Mouse (Mus musculus): ENCODE measurements around the gene Acat1. TPM values are rescaled to one million over a fixed set of nuclear protein-coding genes. Genes with fewer than 3 reads are reported as not detected.
A peak's percentile ranks its signal among the peaks of the same experiment; 100 is the strongest.

Acat1 gene
- 50.0 and 50.8 TPM in 2 replicates for polyA plus RNA-seq (2014; fragmentation: Nextera tagmentation; extraction: Ambion mirVana)

DNA sequence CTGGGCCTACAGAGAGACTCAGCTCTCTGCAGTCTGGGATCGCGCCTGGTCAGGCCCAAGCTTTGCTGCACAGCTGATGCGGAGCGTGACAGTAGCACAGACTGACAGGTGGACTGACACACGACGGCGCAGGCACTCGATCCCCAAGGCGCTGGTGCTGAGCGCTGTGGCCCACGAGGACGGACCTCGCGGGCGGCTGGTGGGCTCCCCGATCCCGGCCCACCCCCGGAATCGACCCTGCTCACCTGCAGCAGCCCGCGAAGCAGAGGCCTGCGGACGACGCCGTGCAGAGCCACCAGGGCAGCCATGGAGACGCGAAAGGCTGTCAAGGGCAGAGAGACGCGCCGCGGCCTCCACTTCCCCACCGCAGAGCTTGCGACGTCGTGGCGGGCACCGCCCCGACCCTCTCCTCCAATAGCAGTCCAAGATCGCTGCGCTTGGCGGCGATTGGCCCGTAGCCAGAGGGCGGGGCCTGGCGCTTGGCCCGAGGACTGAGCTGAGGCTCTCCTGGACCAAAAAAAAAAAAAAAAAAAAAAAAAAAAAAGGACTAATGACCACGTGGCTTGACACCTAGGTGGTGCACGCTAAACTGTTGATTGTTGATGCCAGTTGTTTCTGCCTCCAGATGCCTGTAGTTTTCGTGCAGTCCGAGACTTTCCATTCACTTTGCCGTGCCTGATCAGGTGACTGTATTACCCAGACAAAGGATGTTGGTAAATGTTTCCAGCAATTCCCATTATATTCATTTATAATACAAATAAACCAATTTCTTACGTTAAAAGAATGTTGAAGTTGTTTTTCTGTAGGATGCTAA is at the start of gene Acat1:
Gene Acat1 (minus strand): TSS at position 415 of the 814 bp plus-strand sequence.
- H3K27ac ChIP-seq (replicated peaks; ENCODE audit: low read depth, low read length), result no peak within 1 kb of the TSS
- no peaks in the 10 kb centered on the region for H3K4me1 ChIP-seq (ENCODE audit: control insufficient read depth, insufficient read depth, low read length)
- H3K27me3 ChIP-seq (ENCODE audit: control insufficient read depth, insufficient read depth, low read length), result no peaks in the 10 kb centered on the region
- no peaks in the 10 kb centered on the region for H3K9me3 ChIP-seq (ENCODE audit: control insufficient read depth, low read length)
- WGBS, result 6% methylated on average over 51 of the region's 52 CpGs
- H3K9ac ChIP-seq (ENCODE audit: low read length), result peak within 1 kb of the TSS; percentile 76
- no peaks in the 10 kb centered on the region for H3K36me3 ChIP-seq (ENCODE audit: control insufficient read depth, insufficient read depth, low read length)
- DNase-seq (ENCODE audit: low spot score) (peak; percentile 85), ATAC-seq (ENCODE audit: insufficient number of reproducible peaks, low FRiP score, low TSS enrichment, low read depth) (peak; percentile 99)
- peak within 1 kb of the TSS; percentile 84 for H3K4me2 ChIP-seq (ENCODE audit: low read depth, severe bottlenecking)
- peak within 1 kb of the TSS; percentile 50 for H3K4me3 ChIP-seq (ENCODE audit: low read depth, low read length)

DNA sequence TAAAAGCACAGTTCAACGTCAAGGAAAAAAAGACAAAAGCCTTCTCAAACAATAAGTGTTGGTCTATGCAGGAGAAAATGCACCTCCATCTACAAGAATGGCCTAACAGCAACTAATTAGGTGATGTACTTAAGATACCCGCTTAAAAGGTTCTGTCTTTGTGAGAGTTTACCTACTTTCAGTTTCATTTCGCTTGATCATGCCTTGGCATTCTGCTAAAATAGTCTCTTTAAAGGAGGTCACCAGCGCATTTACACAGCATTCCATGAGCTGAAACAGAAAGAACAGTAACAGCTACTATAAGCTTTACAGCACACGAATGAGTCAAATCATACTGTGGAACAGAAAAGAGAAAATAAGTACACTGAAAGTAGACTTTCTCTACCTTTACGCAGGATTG is 24.6 kb upstream of the Acat1 start:
- Histone ChIP-seq H3K4me2 (ENCODE audit: low read depth, severe bottlenecking) (no peak overlapping the region), H3K27me3 (ENCODE audit: control insufficient read depth, insufficient read depth, low read length) (no peaks in the 10 kb centered on the region), H3K4me3 (ENCODE audit: low read depth, low read length) (no peak overlapping the region), H3K27ac (replicated peaks; ENCODE audit: low read depth, low read length) (no peak overlapping the region), H3K9ac (ENCODE audit: low read length) (no peak overlapping the region), H3K4me1 (ENCODE audit: control insufficient read depth, insufficient read depth, low read length) (no peaks in the 10 kb centered on the region), H3K9me3 (ENCODE audit: control insufficient read depth, low read length) (no peaks in the 10 kb centered on the region), H3K36me3 (ENCODE audit: control insufficient read depth, insufficient read depth, low read length) (peaks cover 12% of the 10 kb centered on the region; the same call in 1 of the 2 replicates)
- ATAC-seq (ENCODE audit: insufficient number of reproducible peaks, low FRiP score, low TSS enrichment, low read depth) (no peak), DNase-seq (ENCODE audit: low spot score) (no peak)
- WGBS, result 94% methylated on average over 6 of the region's 6 CpGs

DNA sequence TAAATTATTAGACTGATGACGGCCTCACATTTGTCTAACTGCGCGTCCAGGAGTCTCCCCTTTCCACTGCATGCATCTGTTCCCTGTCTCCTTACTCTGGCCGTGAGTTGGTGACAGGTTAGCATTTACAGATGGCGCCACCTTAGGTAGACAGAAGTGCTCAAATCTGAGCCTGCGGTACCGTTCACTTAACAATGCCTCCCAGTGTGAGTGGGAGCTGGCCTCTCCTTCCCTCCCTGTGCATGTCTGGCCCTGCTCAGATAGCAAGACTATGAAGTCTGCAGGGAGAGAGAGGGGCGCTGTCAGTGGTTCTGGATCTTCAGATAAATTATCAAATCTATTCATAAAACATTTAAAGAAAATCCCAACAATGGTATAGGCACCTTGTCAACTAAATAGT is 5.1 kb upstream of the Acat1 start:
- WGBS, result 80% methylated on average over 8 of the region's 8 CpGs
- H3K9ac ChIP-seq (ENCODE audit: low read length), result no peak overlapping the region
- H3K4me2 ChIP-seq (ENCODE audit: low read depth, severe bottlenecking), result no peak overlapping the region
- ATAC-seq (ENCODE audit: insufficient number of reproducible peaks, low FRiP score, low TSS enrichment, low read depth) (no peak), DNase-seq (ENCODE audit: low spot score) (no peak)
- H3K9me3 ChIP-seq (ENCODE audit: control insufficient read depth, low read length), result no peaks in the 10 kb centered on the region
- peaks cover 2% of the 10 kb centered on the region; the same call in 1 of the 2 replicates for H3K36me3 ChIP-seq (ENCODE audit: control insufficient read depth, insufficient read depth, low read length)
- H3K4me1 ChIP-seq (ENCODE audit: control insufficient read depth, insufficient read depth, low read length), result no peaks in the 10 kb centered on the region
- no peaks in the 10 kb centered on the region for H3K27me3 ChIP-seq (ENCODE audit: control insufficient read depth, insufficient read depth, low read length)
- no peak overlapping the region for H3K4me3 ChIP-seq (ENCODE audit: low read depth, low read length)
- H3K27ac ChIP-seq (replicated peaks; ENCODE audit: low read depth, low read length), result no peak overlapping the region

DNA sequence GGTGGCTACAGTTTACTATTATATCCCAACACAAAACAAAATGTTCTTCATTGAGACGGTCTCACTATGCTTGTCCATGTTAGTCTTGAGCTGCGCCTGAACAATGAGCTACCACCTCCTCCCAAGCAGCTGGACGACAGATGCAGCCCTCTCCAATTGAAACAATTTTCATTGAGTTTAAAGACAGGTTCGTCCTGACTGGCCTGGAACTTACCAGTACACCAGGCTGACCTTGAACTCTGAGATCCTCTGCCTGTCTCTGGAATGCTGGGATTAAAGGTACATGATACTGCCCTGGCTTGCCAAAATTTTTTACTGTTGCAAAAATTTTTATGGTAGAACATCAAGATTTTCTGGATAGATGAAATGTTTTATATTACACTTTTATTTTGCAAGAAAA is 4.1 kb upstream of the Acat1 start:
- Histone ChIP-seq H3K4me3 (ENCODE audit: low read depth, low read length) (no peak overlapping the region), H3K36me3 (ENCODE audit: control insufficient read depth, insufficient read depth, low read length) (no peaks in the 10 kb centered on the region), H3K4me2 (ENCODE audit: low read depth, severe bottlenecking) (no peak overlapping the region), H3K9me3 (ENCODE audit: control insufficient read depth, low read length) (no peaks in the 10 kb centered on the region), H3K4me1 (ENCODE audit: control insufficient read depth, insufficient read depth, low read length) (no peaks in the 10 kb centered on the region), H3K9ac (ENCODE audit: low read length) (no peak overlapping the region), H3K27me3 (ENCODE audit: control insufficient read depth, insufficient read depth, low read length) (no peaks in the 10 kb centered on the region), H3K27ac (replicated peaks; ENCODE audit: low read depth, low read length) (no peak overlapping the region)
- WGBS, result 85% methylated on average over 4 of the region's 4 CpGs
- DNase-seq (ENCODE audit: low spot score) (no peak), ATAC-seq (ENCODE audit: insufficient number of reproducible peaks, low FRiP score, low TSS enrichment, low read depth) (no peak)

DNA sequence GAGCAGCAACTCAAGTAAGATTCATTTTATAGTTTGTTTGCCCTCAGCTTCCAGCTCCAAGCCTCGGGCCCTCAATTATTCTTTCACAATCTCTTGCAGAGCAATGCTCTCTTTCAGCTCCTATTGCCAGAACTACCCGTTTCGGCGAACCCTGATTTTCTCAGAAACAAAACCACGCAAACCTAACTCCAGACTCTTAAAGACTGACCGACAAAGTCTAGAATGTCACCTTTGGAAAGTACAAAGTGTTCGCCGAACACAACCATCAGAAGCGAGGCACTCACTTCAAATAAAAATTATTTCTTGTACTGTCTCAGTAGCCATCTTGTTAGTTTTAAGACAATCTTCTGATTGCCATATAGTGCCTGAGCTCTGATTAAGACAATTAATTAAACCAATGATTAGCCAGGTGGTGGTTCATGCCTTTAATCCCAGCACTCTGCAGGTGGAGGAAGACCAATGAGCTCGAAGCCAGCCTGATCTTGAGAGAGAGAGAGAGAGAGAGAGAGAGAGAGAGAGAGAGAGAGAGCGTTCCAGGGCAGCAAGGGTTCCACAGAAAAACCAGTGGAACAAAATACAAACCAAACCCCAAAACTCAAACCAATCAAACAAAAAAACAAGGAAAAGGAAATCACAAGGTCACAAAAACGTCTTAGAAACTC is 745 bp downstream of the Acat1 start:
- Histone ChIP-seq H3K9ac (ENCODE audit: low read length) (peak overlapping the region; percentile 76), H3K4me2 (ENCODE audit: low read depth, severe bottlenecking) (peak overlapping the region; percentile 84), H3K4me3 (ENCODE audit: low read depth, low read length) (peak overlapping the region; percentile 50), H3K36me3 (ENCODE audit: control insufficient read depth, insufficient read depth, low read length) (no peaks in the 10 kb centered on the region), H3K27me3 (ENCODE audit: control insufficient read depth, insufficient read depth, low read length) (no peaks in the 10 kb centered on the region), H3K9me3 (ENCODE audit: control insufficient read depth, low read length) (no peaks in the 10 kb centered on the region), H3K4me1 (ENCODE audit: control insufficient read depth, insufficient read depth, low read length) (no peaks in the 10 kb centered on the region), H3K27ac (replicated peaks; ENCODE audit: low read depth, low read length) (no peak overlapping the region)
- no peak for ATAC-seq (ENCODE audit: insufficient number of reproducible peaks, low FRiP score, low TSS enrichment, low read depth)
- no peak for DNase-seq (ENCODE audit: low spot score)
- WGBS, result 83% methylated on average over 12 of the region's 12 CpGs

DNA sequence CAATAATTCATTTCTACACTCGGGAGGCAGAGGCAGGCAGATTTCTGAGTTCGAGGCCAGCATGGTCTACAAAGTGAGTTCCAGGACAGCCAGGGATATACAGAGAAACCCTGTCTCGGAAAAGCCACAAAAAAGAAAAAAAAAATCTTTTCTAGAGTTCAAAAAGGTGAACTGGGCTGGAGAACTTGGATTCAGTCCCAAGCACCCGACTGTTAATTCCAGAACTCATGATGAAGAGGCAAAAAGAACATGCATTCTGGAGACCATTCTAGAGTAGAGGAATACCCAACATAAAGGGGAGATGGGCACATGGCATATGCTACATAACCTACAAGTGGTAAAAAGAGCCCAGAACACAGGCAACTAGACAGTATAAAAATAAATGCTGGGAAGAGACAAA is 2.4 kb downstream of the Acat1 start:
- Histone ChIP-seq H3K9ac (ENCODE audit: low read length) (no peak overlapping the region), H3K36me3 (ENCODE audit: control insufficient read depth, insufficient read depth, low read length) (no peaks in the 10 kb centered on the region), H3K27me3 (ENCODE audit: control insufficient read depth, insufficient read depth, low read length) (no peaks in the 10 kb centered on the region), H3K9me3 (ENCODE audit: control insufficient read depth, low read length) (no peaks in the 10 kb centered on the region), H3K4me3 (ENCODE audit: low read depth, low read length) (no peak overlapping the region), H3K4me1 (ENCODE audit: control insufficient read depth, insufficient read depth, low read length) (no peaks in the 10 kb centered on the region), H3K27ac (replicated peaks; ENCODE audit: low read depth, low read length) (no peak overlapping the region), H3K4me2 (ENCODE audit: low read depth, severe bottlenecking) (no peak overlapping the region)
- no peak for ATAC-seq (ENCODE audit: insufficient number of reproducible peaks, low FRiP score, low TSS enrichment, low read depth)
- WGBS, result 90% methylated on average over 4 of the region's 4 CpGs
- no peak for DNase-seq (ENCODE audit: low spot score)

DNA sequence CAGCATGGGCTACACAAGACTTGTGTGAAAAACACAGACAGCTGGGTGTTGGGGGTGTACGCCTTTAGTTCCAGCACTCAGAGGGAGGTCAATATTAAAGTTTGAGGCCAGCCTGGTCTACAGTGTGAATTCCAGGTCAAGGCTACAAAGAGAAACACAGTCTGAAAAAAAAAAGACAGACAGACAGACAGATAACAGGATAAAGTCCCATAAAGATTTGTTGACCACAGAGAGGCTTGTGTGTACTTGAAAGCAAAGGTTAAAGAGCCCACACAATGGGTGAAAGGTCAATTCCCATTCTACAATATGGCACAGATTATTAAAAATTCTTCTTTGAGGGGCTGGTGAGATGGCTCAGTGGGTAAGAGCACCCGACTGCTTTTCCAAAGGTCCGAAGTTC is 3.0 kb downstream of the Acat1 start:
- no peak overlapping the region for H3K9ac ChIP-seq (ENCODE audit: low read length)
- no peaks in the 10 kb centered on the region for H3K36me3 ChIP-seq (ENCODE audit: control insufficient read depth, insufficient read depth, low read length)
- H3K27me3 ChIP-seq (ENCODE audit: control insufficient read depth, insufficient read depth, low read length), result no peaks in the 10 kb centered on the region
- H3K4me1 ChIP-seq (ENCODE audit: control insufficient read depth, insufficient read depth, low read length), result no peaks in the 10 kb centered on the region
- DNase-seq (ENCODE audit: low spot score), result no peak
- H3K4me3 ChIP-seq (ENCODE audit: low read depth, low read length), result no peak overlapping the region
- WGBS, result 96% methylated on average over 3 of the region's 3 CpGs
- H3K27ac ChIP-seq (replicated peaks; ENCODE audit: low read depth, low read length), result no peak overlapping the region
- no peaks in the 10 kb centered on the region for H3K9me3 ChIP-seq (ENCODE audit: control insufficient read depth, low read length)
- no peak overlapping the region for H3K4me2 ChIP-seq (ENCODE audit: low read depth, severe bottlenecking)
- ATAC-seq (ENCODE audit: insufficient number of reproducible peaks, low FRiP score, low TSS enrichment, low read depth), result no peak

DNA sequence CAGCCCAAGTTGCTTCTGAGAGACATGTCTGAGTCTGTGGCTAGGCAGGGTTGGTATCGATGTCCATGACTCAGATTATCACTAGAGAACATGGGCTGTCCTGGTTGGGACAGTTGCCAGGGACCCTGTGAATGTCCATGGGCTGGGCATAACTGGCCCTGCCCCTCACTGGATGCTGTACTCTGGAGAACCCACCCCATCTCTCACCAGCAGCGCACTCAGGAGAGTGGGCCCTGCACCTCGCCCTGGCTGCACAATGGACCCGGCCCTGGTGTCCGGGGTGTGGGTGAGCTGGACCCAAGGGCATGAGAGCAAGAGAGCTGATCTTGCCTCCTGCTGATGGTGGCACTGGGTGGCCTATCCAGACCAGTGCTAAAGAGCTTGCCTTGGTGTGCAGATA is 5.2 kb downstream of the Acat1 start:
- Histone ChIP-seq H3K4me1 (ENCODE audit: control insufficient read depth, insufficient read depth, low read length) (no peaks in the 10 kb centered on the region), H3K4me3 (ENCODE audit: low read depth, low read length) (no peak overlapping the region), H3K9ac (ENCODE audit: low read length) (no peak overlapping the region), H3K9me3 (ENCODE audit: control insufficient read depth, low read length) (no peaks in the 10 kb centered on the region), H3K4me2 (ENCODE audit: low read depth, severe bottlenecking) (no peak overlapping the region), H3K27ac (replicated peaks; ENCODE audit: low read depth, low read length) (no peak overlapping the region), H3K27me3 (ENCODE audit: control insufficient read depth, insufficient read depth, low read length) (no peaks in the 10 kb centered on the region), H3K36me3 (ENCODE audit: control insufficient read depth, insufficient read depth, low read length) (no peaks in the 10 kb centered on the region)
- DNase-seq (ENCODE audit: low spot score) (no peak), ATAC-seq (ENCODE audit: insufficient number of reproducible peaks, low FRiP score, low TSS enrichment, low read depth) (no peak)
- 100% methylated on average over 5 of the region's 5 CpGs for WGBS

Measured in limb, embryonic 11.5 days (tissue).